Mouse (Mus musculus) gastrocnemius, adult 8-10 months (tissue): ENCODE measurements around the gene Foxp1. TPM values are rescaled to one million over a fixed set of nuclear protein-coding genes. Genes with fewer than 3 reads are reported as not detected.

Source experiments
- DNase-seq, 2 experiments: peaks; one replicate each; pipeline ENCODE4 v3.0.0; 2022; ENCODE audit warnings: low spot score in 2 of 2
- total RNA-seq, 4 experiments: library from RNA; stranded (reverse); gene quantifications; 2 replicates each; pipeline ENCODE4 v1.2.4; 2022

Foxp1 gene
- total RNA-seq, 4 experiments from 2014 or later: 10.0 to 15.5 (median 13.9) TPM

- no peak for DNase-seq
Measured at GRCm38 (mm10) chr6:99360581-99360980, 161.9 kb downstream of the Foxp1 start.

GRCm38 (mm10) chr6:99359765-99360499 is 162.6 kb downstream of the Foxp1 start:
- DNase-seq: no peak

- DNase-seq: no peak
Measured at GRCm38 (mm10) chr6:99359036-99359698, 163.4 kb downstream of the Foxp1 start.

GRCm38 (mm10) chr6:99357931-99358330 is 164.6 kb downstream of the Foxp1 start:
- DNase-seq: no peak

- DNase-seq: no peak
Measured at GRCm38 (mm10) chr6:99354338-99354737, 168.2 kb downstream of the Foxp1 start.

- no peak for DNase-seq
Measured at GRCm38 (mm10) chr6:99353441-99353840, 169.1 kb downstream of the Foxp1 start.

GRCm38 (mm10) chr6:99350566-99350965 is 172.0 kb downstream of the Foxp1 start:
- no peak for DNase-seq

- DNase-seq: no peak
Measured at GRCm38 (mm10) chr6:99350156-99350555, 172.4 kb downstream of the Foxp1 start.

- no peak for DNase-seq
Measured at GRCm38 (mm10) chr6:99347836-99348235, 174.7 kb downstream of the Foxp1 start.

GRCm38 (mm10) chr6:99344966-99345365 is 177.6 kb downstream of the Foxp1 start:
- no peak for DNase-seq

- DNase-seq: no peak
Measured at GRCm38 (mm10) chr6:99344357-99344756, 178.2 kb downstream of the Foxp1 start.

- DNase-seq: no peak
Measured at GRCm38 (mm10) chr6:99343815-99344214, 178.7 kb downstream of the Foxp1 start.

GRCm38 (mm10) chr6:99342416-99342815 is 180.1 kb downstream of the Foxp1 start:
- DNase-seq: no peak

GRCm38 (mm10) chr6:99340902-99341301 is 181.6 kb downstream of the Foxp1 start:
- no peak for DNase-seq

GRCm38 (mm10) chr6:99339986-99340721 is 182.4 kb downstream of the Foxp1 start:
- DNase-seq: no peak

- DNase-seq: no peak
Measured at GRCm38 (mm10) chr6:99339343-99339620, 183.2 kb downstream of the Foxp1 start.

- no peak for DNase-seq
Measured at GRCm38 (mm10) chr6:99338593-99339342, 183.8 kb downstream of the Foxp1 start.

GRCm38 (mm10) chr6:99338174-99338573 is 184.3 kb downstream of the Foxp1 start:
- DNase-seq: no peak

GRCm38 (mm10) chr6:99337575-99337974 is 184.9 kb downstream of the Foxp1 start:
- no peak for DNase-seq

- DNase-seq: no peak
Measured at GRCm38 (mm10) chr6:99336191-99336590, 186.3 kb downstream of the Foxp1 start.

GRCm38 (mm10) chr6:99335174-99335830 is 187.2 kb downstream of the Foxp1 start:
- DNase-seq: no peak
